Mouse (Mus musculus): ENCODE results near the gene Gpd2.

The Gpd2 gene

GRCm38 (mm10) chr2:57384625-57385024 lies 147.2 kb downstream of the Gpd2 start:
- DNase-seq (ENCODE audit: low spot score in 2 of 2): no peak

GRCm38 (mm10) chr2:57387816-57388215 lies 150.4 kb downstream of the Gpd2 start:
- DNase-seq (ENCODE audit: low spot score in 2 of 2): no peak

GRCm38 (mm10) chr2:57395071-57395470 lies 157.6 kb downstream of the Gpd2 start:
- no peak for DNase-seq (ENCODE audit: low spot score in 2 of 2)

GRCm38 (mm10) chr2:57396061-57396460 lies 158.6 kb downstream of the Gpd2 start:
- no peak for DNase-seq (ENCODE audit: low spot score in 2 of 2)

- no peak for DNase-seq (ENCODE audit: low spot score in 2 of 2)
These were observed 160.3 kb downstream of the Gpd2 start for GRCm38 (mm10) chr2:57397727-57398126.

GRCm38 (mm10) chr2:57407414-57408019 lies 170.1 kb downstream of the Gpd2 start:
- no peak for DNase-seq (ENCODE audit: low spot score in 2 of 2)

GRCm38 (mm10) chr2:57408413-57408812 lies 171.0 kb downstream of the Gpd2 start:
- no peak for DNase-seq (ENCODE audit: low spot score in 2 of 2)

- DNase-seq (ENCODE audit: low spot score in 2 of 2): no peak
These were observed 174.1 kb downstream of the Gpd2 start for GRCm38 (mm10) chr2:57411551-57411950.

- DNase-seq (ENCODE audit: low spot score in 2 of 2): no peak
These were observed 177.2 kb downstream of the Gpd2 start for GRCm38 (mm10) chr2:57414550-57415160.

- DNase-seq (ENCODE audit: low spot score in 2 of 2): no peak
These were observed 179.3 kb downstream of the Gpd2 start for GRCm38 (mm10) chr2:57416711-57417110.

Measured in frontal cortex, postnatal 25 days (tissue).